Mouse (Mus musculus) liver, postnatal 0 days (tissue): Measurements from ENCODE around the gene Gm17657. TPM values are rescaled to one million over a fixed set of nuclear protein-coding genes. Genes with fewer than 3 reads are reported as not detected.
"Not testable (repeated sequence)": the region's sequence is repeated elsewhere in the genome, so short reads cannot be mapped to it uniquely, and the experiment has no call there.

Experiments used
- ATAC-seq: fragments of 200-750 bp; cut with Nextera tagmentation; 2 replicates; pipeline ENCODE4 v1.8.0; 2017; ENCODE audit warnings: mild to moderate bottlenecking, moderate library complexity
- DNase-seq: peaks from one replicate; pipeline ENCODE4 v3.0.0-alpha.2; 2016
- H3K27ac ChIP-seq: fragments of 300-500 bp; sonication (generic); 2 replicates; pipeline ENCODE4 v1.5.1; 2014; ENCODE audit warnings: antibody characterized with exemption, moderate library complexity, mild to moderate bottlenecking, low read depth
- H3K27me3 ChIP-seq: fragments of 300-500 bp; sonication (generic); 2 replicates; pipeline ENCODE4 v1.6.1; 2014; ENCODE audit warnings: low read length, control low read depth, mixed read lengths; ENCODE audit not compliant: insufficient read depth
- H3K36me3 ChIP-seq: fragments of 300-500 bp; sonication (generic); replicated peaks from 2 replicates; pipeline ENCODE4 v1.6.1; 2014; ENCODE audit warnings: mild to moderate bottlenecking, control low read depth, low read length, moderate library complexity, mixed read lengths; ENCODE audit not compliant: insufficient read depth
- H3K4me1 ChIP-seq: fragments of 300-500 bp; sonication (generic); 2 replicates; pipeline ENCODE4 v1.6.1; 2014; ENCODE audit warnings: antibody characterized with exemption, mild to moderate bottlenecking, control low read depth; ENCODE audit not compliant: insufficient read depth
- H3K4me2 ChIP-seq: fragments of 300-500 bp; sonication (generic); 2 replicates; pipeline ENCODE4 v1.6.1; 2014; ENCODE audit warnings: low read depth, mild to moderate bottlenecking, low read length, moderate library complexity, mixed read lengths
- H3K4me3 ChIP-seq: fragments of 300-500 bp; sonication (generic); 2 replicates; pipeline ENCODE4 v1.5.1; 2014; ENCODE audit warnings: low read depth, low read length
- H3K9ac ChIP-seq: fragments of 300-500 bp; sonication (generic); replicated peaks from 2 replicates; pipeline ENCODE4 v1.6.1; 2014; ENCODE audit warnings: mild to moderate bottlenecking, moderate library complexity
- H3K9me3 ChIP-seq: fragments of 300-500 bp; sonication (generic); 2 replicates; pipeline ENCODE4 v1.6.1; 2016; ENCODE audit warnings: mild to moderate bottlenecking, control low read depth, low read length, mixed read lengths
- CTCF ChIP-seq: sonication (generic); IDR thresholded peaks from 2 replicates; pipeline ENCODE4 v1.5.1; 2016; ENCODE audit warnings: antibody characterized with exemption, low read depth
- EP300 ChIP-seq: IDR thresholded peaks from 2 replicates; pipeline ENCODE4 v1.6.1; 2016; ENCODE audit warnings: antibody characterized with exemption, low read depth, mild to moderate bottlenecking
- WGBS: fragments of 180-500 bp; shearing (Covaris S2); extraction: QIAGEN DNeasy Blood & Tissue Kit; methylation state at CpG from one replicate; pipeline ENCODE4 v1.1.7; 2014; ENCODE audit not compliant: insufficient replicate concordance; 5-methylcytosine and 5-hydroxymethylcytosine counted together
- polyA plus RNA-seq: library from polyadenylated mRNA; unstranded; fragments of >200 nt; fragmentation: Nextera tagmentation; extraction: Ambion mirVana; gene quantifications from 2 replicates; pipeline ENCODE4 v1.2.1, GENCODE M21; 2015

The Gm17657 gene
- polyA plus RNA-seq, 1 experiment from 2014 or later = not detected

- no peaks in the 10 kb centered on the region for H3K27me3 ChIP-seq
- no peak overlapping the region for H3K9ac ChIP-seq
- no peaks in the 10 kb centered on the region for H3K4me1 ChIP-seq
- H3K36me3 ChIP-seq = no peaks in the 10 kb centered on the region
- H3K9me3 ChIP-seq = peaks cover 2% of the 10 kb centered on the region; the same call in 1 of the 2 replicates
- TF ChIP-seq CTCF (peak; percentile 79), EP300 (no peak)
- 76% methylated on average over 8 of the region's 8 CpGs for WGBS
- no peak overlapping the region for H3K4me2 ChIP-seq
- DNase-seq = no peak
- H3K4me3 ChIP-seq = no peak overlapping the region
- ATAC-seq = no peak
- no peak overlapping the region for H3K27ac ChIP-seq
Observed at GRCm38 (mm10) chr17:29528568-29529187, 20.8 kb downstream of the Gm17657 start.

DNA sequence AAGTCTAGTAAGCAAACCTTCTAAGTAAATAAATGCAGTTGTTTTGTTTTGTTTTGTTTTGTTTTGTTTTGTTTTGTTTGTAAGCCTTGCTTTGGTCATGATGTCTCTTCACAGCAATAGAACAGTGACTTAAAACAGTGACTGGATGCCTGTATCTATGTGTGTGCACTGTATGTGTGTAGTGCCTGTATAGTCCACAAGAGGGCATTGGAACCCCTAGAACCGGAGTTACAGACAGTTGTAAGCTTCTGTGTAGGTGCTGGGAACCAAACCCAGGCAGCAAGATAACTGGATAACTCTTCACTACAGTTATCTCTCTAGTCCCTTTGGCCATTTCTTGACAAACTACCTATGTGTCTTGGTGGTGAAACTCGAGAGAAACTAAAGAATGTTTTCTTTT is 23.8 kb downstream of the Gm17657 start:
- ATAC-seq = no peak

GRCm38 (mm10) chr17:29519731-29520130 is 29.7 kb downstream of the Gm17657 start:
- DNase-seq (no peak), ATAC-seq (no peak)
- TF ChIP-seq CTCF = no peak
- no peak for TF ChIP-seq EP300
- Histone ChIP-seq H3K36me3 (no peaks in the 10 kb centered on the region), H3K27ac (no peak overlapping the region), H3K27me3 (no peaks in the 10 kb centered on the region), H3K4me2 (no peak overlapping the region), H3K9ac (no peak overlapping the region), H3K9me3 (no peaks in the 10 kb centered on the region), H3K4me1 (no peaks in the 10 kb centered on the region), H3K4me3 (no peak overlapping the region)
- WGBS = 70% methylated on average over 8 of the region's 8 CpGs

More for the DNA sequence above, 23.8 kb downstream of the Gm17657 start:
- TF ChIP-seq EP300 (no peak), CTCF (peak; percentile 21; the same call in 1 of the 2 replicates)
- peaks cover 2% of the 10 kb centered on the region; the same call in 1 of the 2 replicates for H3K9me3 ChIP-seq
- H3K9ac ChIP-seq = no peak overlapping the region
- WGBS = 77% methylated on average over 2 of the region's 2 CpGs
- no peak for DNase-seq
- no peaks in the 10 kb centered on the region for H3K36me3 ChIP-seq
- no peak overlapping the region for H3K27ac ChIP-seq
- H3K4me2 ChIP-seq = no peak overlapping the region
- no peak overlapping the region for H3K4me3 ChIP-seq
- H3K4me1 ChIP-seq = no peaks in the 10 kb centered on the region
- no peaks in the 10 kb centered on the region for H3K27me3 ChIP-seq

DNA sequence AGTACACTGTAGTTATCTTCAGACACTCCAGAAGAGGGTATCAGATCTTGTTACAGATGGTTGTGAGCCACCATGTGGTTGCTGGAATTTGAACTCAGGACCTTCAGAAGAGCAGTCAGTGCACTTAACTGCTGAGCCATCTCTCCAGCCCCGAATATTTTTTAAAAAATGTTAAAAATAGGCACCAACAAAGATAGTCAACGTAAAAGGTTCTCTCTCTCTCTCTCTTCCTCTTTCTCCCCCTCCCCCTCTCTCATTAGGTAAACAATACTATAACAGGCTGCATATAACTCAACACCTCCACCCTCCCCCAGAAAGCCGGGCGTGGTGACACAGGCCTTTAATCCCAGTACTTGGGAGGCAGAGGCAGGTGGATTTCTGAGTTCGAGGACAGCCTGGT is 30.8 kb downstream of the Gm17657 start:
- not testable (repeated sequence) for H3K4me3 ChIP-seq, DNase-seq, ATAC-seq, H3K36me3 ChIP-seq, H3K4me2 ChIP-seq, H3K4me1 ChIP-seq, H3K9ac ChIP-seq, H3K9me3 ChIP-seq, H3K27me3 ChIP-seq, H3K27ac ChIP-seq
- WGBS = 64% methylated on average over 5 of the region's 5 CpGs

DNA sequence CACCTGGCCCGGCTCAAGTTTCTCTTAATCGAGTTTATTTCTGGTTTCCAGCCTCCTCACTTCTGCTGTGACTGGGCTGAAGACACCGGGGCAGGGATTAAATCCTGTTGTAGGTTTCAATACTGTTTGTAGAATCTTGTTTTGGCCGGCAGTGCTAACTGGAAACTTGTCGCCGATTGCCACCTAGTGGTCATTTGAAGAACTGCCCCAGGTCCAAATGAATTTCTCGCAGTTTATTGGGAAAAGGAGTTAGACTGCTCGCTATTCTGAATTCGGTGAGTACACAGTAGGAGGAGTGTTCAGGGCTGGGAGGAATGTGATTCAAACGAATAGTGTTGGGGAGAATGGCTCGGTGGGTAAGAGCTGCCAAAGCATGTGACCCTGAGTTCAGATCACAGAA is 35.0 kb downstream of the Gm17657 start:
- Histone ChIP-seq H3K27ac (peak overlapping the region; percentile 49), H3K4me3 (no peak overlapping the region), H3K9me3 (no peaks in the 10 kb centered on the region), H3K4me1 (peaks cover 28% of the 10 kb centered on the region), H3K27me3 (no peaks in the 10 kb centered on the region), H3K4me2 (no peak overlapping the region), H3K9ac (no peak overlapping the region), H3K36me3 (no peaks in the 10 kb centered on the region)
- 2% methylated on average over 11 of the region's 11 CpGs for WGBS
- ATAC-seq (no peak), DNase-seq (peak; percentile 85)
- TF ChIP-seq CTCF (peak; percentile 96), EP300 (no peak)

GRCm38 (mm10) chr17:29513044-29513730 is 36.3 kb downstream of the Gm17657 start:
- Histone ChIP-seq H3K4me2 (no peak overlapping the region), H3K4me1 (peaks cover 35% of the 10 kb centered on the region), H3K27ac (peak overlapping the region; percentile 41), H3K9ac (peak overlapping the region; percentile 1; the same call in 1 of the 2 replicates), H3K9me3 (no peaks in the 10 kb centered on the region), H3K36me3 (no peaks in the 10 kb centered on the region), H3K4me3 (no peak overlapping the region), H3K27me3 (no peaks in the 10 kb centered on the region)
- 33% methylated on average over 13 of the region's 13 CpGs for WGBS
- ATAC-seq = peak; percentile 91
- peak; percentile 89 for DNase-seq
- peak; percentile 84 for TF ChIP-seq EP300
- peak; percentile 96 for TF ChIP-seq CTCF
